Mouse (Mus musculus): Measurements from ENCODE around the gene Olfr657.

Gene Olfr657

GRCm38 (mm10) chr7:104624494-104624893, at the start of gene Olfr657:
Gene Olfr657, plus strand, starts transcription at chr7:104624794.
- no peak for DNase-seq

- no peak for DNase-seq
Measured at GRCm38 (mm10) chr7:104577014-104577413, 47.6 kb upstream of the Olfr657 start, which contains the start of gene Olfr653. Gene Olfr653, plus strand, starts transcription at chr7:104577314.

GRCm38 (mm10) chr7:104580846-104581245, 43.7 kb upstream of the Olfr657 start:
- no peak for DNase-seq

- no peak for DNase-seq
Measured at GRCm38 (mm10) chr7:104581429-104581828, 43.2 kb upstream of the Olfr657 start.

GRCm38 (mm10) chr7:104586725-104587124, 37.9 kb upstream of the Olfr657 start, which contains the start of gene Olfr654:
Gene Olfr654, plus strand, starts transcription at chr7:104587025.
- no peak for DNase-seq

GRCm38 (mm10) chr7:104588274-104588673, 36.3 kb upstream of the Olfr657 start:
- DNase-seq: no peak

- no peak for DNase-seq
Measured at GRCm38 (mm10) chr7:104601679-104602078, 22.9 kb upstream of the Olfr657 start, which contains the start of gene Olfr655. Gene Olfr655, minus strand, starts transcription at chr7:104601779.

- DNase-seq: peak; percentile 53
Measured at GRCm38 (mm10) chr7:104603173-104603572, 21.4 kb upstream of the Olfr657 start.

- no peak for DNase-seq
Measured at GRCm38 (mm10) chr7:104604727-104605126, 19.9 kb upstream of the Olfr657 start.

- DNase-seq: no peak
Measured at GRCm38 (mm10) chr7:104613655-104614054, 10.9 kb upstream of the Olfr657 start, which contains the start of gene Olfr656. Gene Olfr656, plus strand, starts transcription at chr7:104613955.

GRCm38 (mm10) chr7:104646841-104647482, 22.4 kb downstream of the Olfr657 start, which contains the start of gene Olfr658:
Gene Olfr658, minus strand, starts transcription at chr7:104647305.
- peak; percentile 21 for DNase-seq

- no peak for DNase-seq
Measured at GRCm38 (mm10) chr7:104666453-104666852, 41.9 kb downstream of the Olfr657 start, which contains the start of gene Olfr659. Gene Olfr659, plus strand, starts transcription at chr7:104666753.

GRCm38 (mm10) chr7:104686201-104686600, 61.6 kb downstream of the Olfr657 start, which contains the start of gene Olfr661:
Gene Olfr661, plus strand, starts transcription at chr7:104686501.
- DNase-seq: no peak

All from lung, postnatal 36 days (tissue).